ENCODE assay signal across 18 mouse cellular contexts in genomic region chr17:23862926-23863325, GRCm38 (mm10). TPM values are rescaled to one million over a fixed set of nuclear protein-coding genes. Genes with fewer than 3 reads are reported as not detected.
DNase-seq lines count a peak whose midpoint lies in the region; TF ChIP-seq lines count a peak whose summit lies in the region.
"Had no signal": no experiment of that assay in that cellular context is flagged by ENCODE, and none has a peak within 500 bp of the region (broad histone marks: within the 10 kb centered on the region; RNA-seq: fewer than 3 reads in every experiment).

No protein-coding gene starts in this region.

- no peak overlapping the region for H3K4me3 ChIP-seq in gastrocnemius, adult 2 months
- H3K4me3 ChIP-seq: embryonic facial prominence, embryonic 10.5 days; embryonic facial prominence, embryonic 12.5 days; forebrain, embryonic 13.5 days; forebrain, embryonic 15.5 days had no signal

- peak; percentile 65 for DNase-seq in adrenal gland, postnatal 14 days
- no peak for DNase-seq in adrenal gland, adult 18-20 months (ENCODE audit: low spot score in 2 of 2)
- DNase-seq in gastrocnemius, adult 2 months = peak; percentile 26
- no peak for DNase-seq in gastrocnemius, postnatal 25 days
- DNase-seq in kidney, postnatal 10 days = peak; percentile 27
- DNase-seq in kidney, adult 11 months = no peak
- DNase-seq in layer of hippocampus, postnatal 36 days = no peak
- DNase-seq: adrenal gland, adult 8-10 months; cerebellum, adult 11-12 months; cerebellum, adult 2 months; cerebellum, adult 9-10 months; forebrain, postnatal 0 days had no signal

- intact Hi-C loops in gastrocnemius, adult 2 months (cut with DNase I) = no loop called here

- no peak overlapping the region for H3K27ac ChIP-seq in gastrocnemius, adult 2 months
- H3K27ac ChIP-seq: embryonic facial prominence, embryonic 10.5 days; embryonic facial prominence, embryonic 12.5 days; forebrain, embryonic 13.5 days; forebrain, embryonic 15.5 days had no signal

- no peak for TF ChIP-seq CTCF in gastrocnemius, adult 2 months (IDR thresholded peaks at IDR 0.05)

RNA-seq across cellular contexts. Expression of gene Prss21, which starts 4.9 kb away (rescaled TPM):
- not detected in 2 replicates for total RNA-seq in adrenal gland, postnatal 14 days (2021)
- not detected for total RNA-seq in adrenal gland, adult 18-20 months (2021)
- not detected for total RNA-seq in gastrocnemius, adult 2 months (2021)
- not detected for total RNA-seq in gastrocnemius, postnatal 25 days (2021)
- not detected for total RNA-seq in layer of hippocampus, postnatal 36 days (2021)
- total RNA-seq: adrenal gland, adult 8-10 months; ES-E14; forebrain, postnatal 0 days; MEL had no signal

RNA-seq across cellular contexts. Expression of gene Dcpp1, which starts 17.8 kb away (rescaled TPM):
- total RNA-seq in adrenal gland, postnatal 14 days (2021) = not detected in 2 replicates
- total RNA-seq in adrenal gland, adult 18-20 months (2021) = not detected
- total RNA-seq in gastrocnemius, adult 2 months (2021) = not detected
- total RNA-seq in gastrocnemius, postnatal 25 days (2021) = not detected
- total RNA-seq in layer of hippocampus, postnatal 36 days (2021) = not detected
- total RNA-seq: adrenal gland, adult 8-10 months; ES-E14; forebrain, postnatal 0 days; MEL had no signal

RNA-seq across cellular contexts. Expression of gene Dcpp2, which starts 17.8 kb away (rescaled TPM):
- total RNA-seq in adrenal gland, postnatal 14 days (2021) = not detected in 2 replicates
- total RNA-seq in adrenal gland, adult 18-20 months (2021) = not detected
- total RNA-seq in gastrocnemius, adult 2 months (2021) = not detected
- not detected for total RNA-seq in gastrocnemius, postnatal 25 days (2021)
- not detected for total RNA-seq in layer of hippocampus, postnatal 36 days (2021)
- total RNA-seq: adrenal gland, adult 8-10 months; ES-E14; forebrain, postnatal 0 days; MEL had no signal

RNA-seq across cellular contexts. Expression of gene Prss41, which starts 19.0 kb away (rescaled TPM):
- 0.56 TPM in 1 of 2 replicates, not detected in the other for total RNA-seq in adrenal gland, postnatal 14 days (2021)
- total RNA-seq in adrenal gland, adult 18-20 months (2021) = under 1 TPM; 0.60 to 0.74 TPM
- total RNA-seq in gastrocnemius, adult 2 months (2021) = not detected
- not detected for total RNA-seq in gastrocnemius, postnatal 25 days (2021)
- 1 to 10 TPM; 2.0 to 2.1 TPM for total RNA-seq in layer of hippocampus, postnatal 36 days (2021)

RNA-seq across cellular contexts. Expression of gene Prss32, which starts 19.3 kb away (rescaled TPM):
- not detected in 2 replicates for total RNA-seq in adrenal gland, postnatal 14 days (2021)
- not detected for total RNA-seq in adrenal gland, adult 18-20 months (2021)
- total RNA-seq in gastrocnemius, adult 2 months (2021) = not detected
- not detected for total RNA-seq in gastrocnemius, postnatal 25 days (2021)
- total RNA-seq in layer of hippocampus, postnatal 36 days (2021) = not detected
- total RNA-seq: adrenal gland, adult 8-10 months; MEL had no signal

Comparison
In these comparisons a context has a peak if more than half of its experiments do, and no peak if none do; other contexts are left out.
1. DNase-seq: peak in adrenal gland, postnatal 14 days (single experiment), gastrocnemius, adult 2 months (single experiment) and kidney, postnatal 10 days (single experiment); none in adrenal gland, adult 18-20 months (0 of 2), gastrocnemius, postnatal 25 days (single experiment), kidney, adult 11 months (single experiment) and layer of hippocampus, postnatal 36 days (0 of 2).